Mouse (Mus musculus): ENCODE data around the gene St7. TPM values are rescaled to one million over a fixed set of nuclear protein-coding genes. Genes with fewer than 3 reads are reported as not detected.

St7 gene
- total RNA-seq, 1 experiment from 2014 or later: 19.8 TPM

DNA sequence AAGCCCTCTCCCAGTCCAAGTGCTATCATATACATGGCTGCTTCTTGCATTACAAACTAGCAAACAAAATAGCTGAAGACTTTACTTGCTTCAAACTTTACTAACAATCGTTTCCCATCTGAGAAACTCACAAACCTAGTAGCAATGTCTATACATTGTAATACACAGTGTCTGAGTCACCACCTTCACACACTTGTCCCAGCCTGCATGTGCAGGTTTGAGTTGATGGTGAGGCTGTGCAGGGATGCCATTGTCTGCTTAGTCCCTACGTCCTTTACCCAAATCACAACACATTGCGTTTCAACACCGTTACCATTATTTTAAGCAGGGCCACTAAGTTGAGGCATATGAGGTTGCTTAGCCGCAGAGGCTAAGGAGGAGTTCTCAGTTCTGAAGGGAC, 26.7 kb downstream of the St7 start:
- no peak for DNase-seq

DNA sequence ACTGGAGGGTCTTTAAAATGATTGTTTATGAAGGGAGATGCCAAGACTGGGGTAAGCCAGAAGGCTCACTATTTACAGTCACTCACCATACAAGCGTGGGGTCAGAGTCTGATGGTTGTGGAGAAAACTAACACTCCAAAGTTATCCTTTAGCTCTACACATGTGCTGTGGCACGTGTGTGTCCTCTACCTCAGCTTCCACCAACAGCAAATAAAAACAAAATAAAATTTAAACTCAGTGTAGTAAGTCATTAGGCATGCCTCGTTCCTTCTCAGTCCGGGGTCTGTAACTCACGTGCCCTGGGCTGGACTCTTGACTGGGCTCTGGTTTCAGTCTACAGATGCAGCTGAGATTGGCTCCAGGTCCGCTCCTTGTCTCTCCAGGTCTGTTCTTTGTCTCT, 27.3 kb downstream of the St7 start:
- no peak for DNase-seq

DNA sequence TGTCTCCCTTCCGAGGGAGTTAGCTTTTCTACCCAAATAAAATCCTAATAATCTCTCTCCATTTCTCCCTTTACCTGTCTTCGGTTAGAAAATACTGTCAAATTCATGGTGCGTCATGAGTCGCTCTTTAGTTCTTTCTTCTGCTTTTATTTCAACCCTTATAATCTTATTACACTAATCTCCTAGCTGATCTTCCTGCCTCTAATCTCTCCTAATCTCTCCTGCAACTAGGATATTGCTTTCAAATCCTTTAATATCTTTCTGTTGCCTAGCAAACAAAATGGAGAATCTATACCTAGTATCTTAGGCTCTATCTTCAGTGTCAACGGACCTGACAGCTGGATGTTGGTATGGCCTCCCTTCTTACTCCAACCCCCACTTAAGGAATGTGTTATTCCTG, 29.0 kb downstream of the St7 start:
- no peak for DNase-seq

DNA sequence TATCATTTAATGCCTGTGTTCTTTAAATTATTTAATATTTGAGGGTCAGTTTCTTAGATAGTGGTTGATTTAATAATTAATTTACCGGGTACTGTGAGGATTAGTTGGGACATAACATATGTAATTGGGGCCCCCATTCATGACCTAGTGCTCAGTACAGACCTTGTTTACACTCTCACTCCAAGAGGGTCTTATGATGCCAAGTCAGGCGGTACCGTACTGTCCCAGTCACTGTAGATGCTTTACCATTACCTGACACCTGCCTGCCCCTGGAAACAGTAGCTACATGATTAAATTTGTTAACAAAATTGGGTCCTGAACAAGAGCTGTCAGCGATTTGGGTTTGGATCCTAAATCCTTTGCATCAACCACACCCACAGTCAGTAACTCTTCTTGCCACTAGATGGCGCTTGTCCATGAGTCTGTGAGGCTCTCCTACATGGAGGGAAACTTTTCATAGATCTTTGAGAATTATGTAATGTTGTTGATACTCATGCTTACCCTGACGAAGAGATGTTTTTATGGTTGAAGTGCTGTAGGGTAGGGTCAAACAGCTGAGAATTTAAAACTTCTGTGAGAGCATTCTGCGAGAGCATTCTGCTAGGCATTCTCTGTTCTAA, 33.2 kb downstream of the St7 start:
- DNase-seq: peak; percentile 75

DNA sequence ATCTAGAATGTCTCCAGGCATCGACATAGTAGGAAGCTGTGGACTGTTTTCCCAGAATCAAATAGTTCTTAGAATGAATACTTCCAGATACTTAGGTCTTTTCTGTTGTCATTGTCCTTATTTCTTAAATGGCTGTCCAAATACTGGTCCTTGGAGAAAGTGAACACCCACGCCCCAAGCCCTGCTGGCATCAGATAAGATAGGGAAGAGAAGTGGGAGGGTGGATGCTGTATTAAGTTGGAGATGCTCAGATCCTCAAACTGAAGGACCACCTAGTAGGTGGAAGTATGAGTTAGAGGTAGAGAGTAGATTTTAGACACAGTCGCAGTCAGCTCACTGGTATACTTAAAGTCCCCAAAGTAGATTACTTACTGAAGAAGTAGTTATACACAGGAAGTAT, 34.5 kb downstream of the St7 start:
- DNase-seq: no peak

DNA sequence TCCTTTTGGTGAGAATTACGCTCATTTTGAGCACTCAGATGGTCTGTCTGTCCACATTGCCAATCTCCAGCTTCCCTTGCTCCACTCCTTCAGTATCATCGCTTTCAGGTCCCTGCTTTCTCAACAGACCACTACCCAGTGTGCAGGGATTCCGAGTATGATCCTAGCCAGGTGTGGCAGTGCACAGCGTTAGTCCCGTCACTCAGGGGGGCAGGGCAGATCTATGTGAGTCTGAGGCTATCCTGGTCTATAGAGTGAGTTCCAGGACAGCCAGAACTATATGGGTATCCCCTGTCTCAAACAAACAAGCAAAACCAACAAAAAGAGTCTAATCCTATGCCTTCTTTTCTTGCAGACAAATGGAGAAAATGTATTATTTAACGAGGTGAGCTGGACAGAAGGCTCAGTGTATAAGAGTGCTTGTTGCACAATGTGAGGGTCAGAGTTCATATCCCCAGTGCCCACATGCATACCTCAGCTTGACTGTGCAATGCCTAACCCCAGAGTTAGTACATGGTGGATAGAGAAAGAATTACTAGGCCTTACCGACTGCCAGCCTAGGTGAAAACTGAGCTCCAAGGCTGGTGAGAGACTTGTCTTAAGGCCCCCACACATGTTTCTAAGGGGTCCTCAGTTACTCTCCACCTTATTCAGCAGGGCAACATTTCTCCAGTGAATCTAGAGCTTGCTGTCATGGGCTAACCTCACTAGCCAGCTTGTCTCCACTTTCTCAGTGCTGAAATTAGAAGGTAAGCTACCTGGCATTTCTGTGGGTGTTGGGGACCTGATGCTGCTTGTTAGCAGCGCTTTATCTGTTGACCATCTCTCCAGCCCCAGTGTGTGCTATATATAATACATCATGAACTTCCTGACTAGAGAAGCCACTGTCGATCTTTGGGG, 35.4 kb downstream of the St7 start:
- DNase-seq: no peak

DNA sequence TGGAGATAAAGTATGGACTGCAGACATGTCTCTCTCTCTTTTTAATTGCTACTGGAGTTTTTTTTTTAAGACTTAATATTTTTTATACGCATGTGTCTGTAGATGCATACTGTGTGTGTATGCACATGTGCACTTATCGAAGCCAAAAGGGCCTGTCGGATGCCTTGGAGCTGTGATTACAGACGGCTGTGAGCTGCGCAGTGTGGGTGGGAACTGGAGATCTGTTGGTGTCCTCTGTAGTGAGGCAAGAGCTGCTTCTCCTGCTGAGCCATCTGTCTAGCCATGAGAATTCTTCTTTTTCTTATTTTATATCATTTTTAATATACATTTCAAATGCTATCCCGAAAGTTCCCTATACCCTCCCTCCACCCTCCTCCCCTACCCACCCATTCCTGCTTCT, 37.4 kb downstream of the St7 start:
- no peak for DNase-seq

DNA sequence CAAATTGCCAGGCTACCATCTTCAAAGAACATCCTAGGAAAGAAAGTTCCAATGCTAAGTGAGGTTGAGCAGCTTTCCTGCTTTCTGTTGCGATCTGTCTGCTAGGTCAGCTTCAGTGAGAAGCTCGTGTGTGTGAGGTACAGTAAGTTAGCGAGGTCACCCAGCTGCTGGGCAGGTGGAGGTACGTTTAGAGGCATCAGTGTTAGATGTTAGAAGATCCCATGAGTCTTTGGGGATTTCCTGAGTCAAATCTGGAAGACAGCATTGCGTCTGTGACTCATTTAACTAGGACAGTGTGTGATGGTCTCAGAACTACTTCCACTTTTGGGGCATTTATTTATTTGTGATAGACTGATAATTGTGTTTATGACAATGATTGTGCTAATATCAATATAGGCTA, 39.0 kb downstream of the St7 start:
- DNase-seq: no peak

DNA sequence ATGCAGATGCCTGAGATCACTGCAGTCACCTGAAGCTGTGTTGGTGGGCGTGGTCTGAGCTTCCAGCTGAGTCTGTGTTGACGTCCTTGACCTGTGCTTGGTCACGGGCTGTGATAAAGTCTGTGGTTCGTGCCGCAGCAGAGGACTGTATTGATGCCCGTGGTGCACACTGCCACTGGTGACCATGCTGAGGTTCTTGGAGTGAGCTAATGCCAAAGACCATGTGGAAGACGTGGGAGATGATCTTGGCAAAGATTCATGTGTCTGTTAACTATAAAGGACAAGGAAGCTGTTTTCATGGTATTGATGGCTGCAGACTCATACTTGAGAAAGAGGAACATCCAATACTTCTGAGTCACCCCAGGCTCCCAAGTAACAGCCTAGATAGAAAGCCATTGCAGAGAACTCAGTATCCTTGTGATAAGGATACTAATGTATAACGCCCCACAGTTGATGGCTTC, 41.2 kb downstream of the St7 start:
- DNase-seq: no peak

DNA sequence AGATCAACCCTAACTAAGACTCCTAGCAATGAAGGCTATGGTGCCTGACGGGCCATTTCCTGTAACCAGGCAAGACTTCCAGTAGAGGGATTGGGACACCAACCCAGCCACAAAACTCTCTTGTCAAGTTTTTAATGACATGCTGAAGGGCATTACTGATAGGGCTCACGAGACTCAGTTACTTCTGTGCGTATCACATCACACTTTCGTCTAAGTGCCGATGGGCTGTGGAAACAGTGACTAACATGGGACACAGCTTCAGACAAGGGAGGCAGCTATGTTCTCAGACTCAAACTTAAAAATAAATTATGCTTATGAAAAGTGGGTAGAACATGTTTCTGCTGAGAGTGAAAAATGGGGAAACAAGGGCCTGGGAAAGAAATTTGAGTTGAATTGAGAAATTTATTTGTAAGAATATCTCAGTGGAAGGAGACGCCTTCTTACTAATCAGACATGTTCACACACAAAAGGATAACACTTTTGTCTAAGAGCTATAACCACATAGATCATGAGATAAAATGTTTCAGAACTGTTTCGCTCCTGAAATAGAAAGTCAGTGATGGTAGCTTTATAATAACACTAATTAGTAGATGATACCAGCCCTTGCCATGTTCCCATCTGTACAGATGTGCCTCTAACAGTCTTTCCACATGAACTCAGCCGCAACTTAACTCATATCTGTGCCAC, 44.7 kb downstream of the St7 start:
- no peak for DNase-seq

DNA sequence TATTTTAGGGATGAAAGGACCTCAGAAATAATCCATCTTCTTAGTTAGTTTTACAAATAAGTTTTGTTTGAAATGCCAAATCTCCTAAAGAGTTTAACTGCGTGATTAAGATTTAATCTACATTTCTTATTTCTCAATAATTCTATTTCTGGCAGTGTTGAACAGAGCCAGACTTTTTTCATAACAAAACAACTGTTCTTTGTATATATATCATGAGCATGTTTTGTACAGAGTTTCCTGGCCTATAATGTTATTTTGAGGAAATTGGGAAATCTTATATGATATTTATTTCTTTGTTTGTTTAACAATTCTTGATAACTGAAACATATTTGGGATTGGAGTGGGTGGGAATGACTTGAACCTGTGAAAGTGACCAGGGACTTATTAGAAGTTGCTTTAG, 47.4 kb downstream of the St7 start:
- no peak for DNase-seq

DNA sequence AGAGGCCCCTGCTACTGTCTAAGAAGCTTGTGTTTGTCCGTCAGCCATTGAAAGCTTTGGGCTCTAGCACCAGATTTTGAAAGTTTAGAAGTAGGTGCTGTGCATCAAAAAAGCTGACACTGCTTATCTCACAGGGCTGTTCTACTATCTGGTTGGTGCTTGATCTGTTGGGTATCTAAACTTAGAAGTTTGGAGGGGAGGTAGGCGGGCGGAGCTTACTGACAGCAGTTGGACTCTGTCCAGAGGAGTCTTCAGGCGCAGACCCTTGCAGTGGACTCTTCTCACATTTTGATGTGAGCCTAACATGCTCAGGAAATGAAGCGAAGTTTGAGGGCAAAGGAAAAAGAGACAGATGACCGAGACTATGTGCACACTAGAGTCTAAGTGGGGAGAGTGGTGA, 48.9 kb downstream of the St7 start:
- no peak for DNase-seq

DNA sequence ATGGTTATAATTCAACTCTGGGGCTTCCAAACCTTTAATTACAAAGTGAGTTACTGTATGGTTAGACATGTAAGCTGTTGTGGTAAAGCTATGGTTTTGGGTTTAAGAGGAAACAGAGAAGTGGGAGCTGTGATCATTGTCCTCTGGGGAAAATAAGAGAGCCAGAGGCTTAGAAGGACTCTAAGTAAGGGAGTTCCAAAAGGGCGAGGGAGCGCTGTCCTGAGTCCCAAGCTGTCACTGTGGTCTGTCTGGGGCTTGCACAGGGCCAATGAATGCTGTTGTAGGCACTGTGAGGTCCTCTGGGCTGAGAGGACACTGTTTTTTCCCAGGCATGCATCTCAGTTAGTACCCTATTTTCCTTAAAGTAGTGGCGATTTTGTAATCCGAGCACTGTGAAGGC, 49.5 kb downstream of the St7 start:
- no peak for DNase-seq

DNA sequence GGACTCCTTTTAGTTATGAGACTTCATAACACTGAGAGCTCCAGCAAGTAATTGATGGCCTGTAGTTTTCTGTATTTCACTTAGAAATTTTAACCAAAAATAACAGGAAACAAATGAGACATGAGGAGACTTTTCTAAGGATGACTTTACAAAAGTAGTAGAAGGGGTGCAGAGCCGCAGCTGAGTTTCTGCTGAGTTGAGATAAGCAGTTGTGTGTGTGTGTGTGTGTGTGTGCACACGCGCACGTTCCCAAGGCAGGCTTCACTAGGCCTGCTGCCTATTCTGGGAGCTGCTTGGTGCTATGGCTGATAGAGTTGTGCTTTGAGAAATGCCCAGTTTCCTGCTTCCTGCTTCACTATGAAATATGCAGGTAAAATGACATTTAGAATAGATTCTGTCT, 50.6 kb downstream of the St7 start:
- no peak for DNase-seq

DNA sequence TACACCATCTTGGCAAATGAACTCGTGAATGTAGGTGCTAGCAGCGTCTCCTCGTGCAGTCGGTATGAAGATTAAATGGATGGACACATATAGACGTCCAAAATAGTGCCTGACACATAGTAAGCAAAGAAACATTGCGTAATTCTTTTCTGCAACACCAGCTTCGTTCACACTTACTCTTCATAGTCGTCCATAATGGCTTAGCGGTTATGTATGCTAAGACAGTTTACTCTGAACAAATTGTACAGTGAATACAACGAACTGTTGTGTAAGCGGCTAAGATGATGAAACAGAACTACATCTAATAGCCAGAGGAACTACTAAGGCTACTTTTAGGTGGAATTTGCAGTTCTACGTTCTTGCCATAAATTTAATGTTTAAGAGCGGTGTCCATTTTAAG, 55.0 kb downstream of the St7 start:
- DNase-seq: no peak

DNA sequence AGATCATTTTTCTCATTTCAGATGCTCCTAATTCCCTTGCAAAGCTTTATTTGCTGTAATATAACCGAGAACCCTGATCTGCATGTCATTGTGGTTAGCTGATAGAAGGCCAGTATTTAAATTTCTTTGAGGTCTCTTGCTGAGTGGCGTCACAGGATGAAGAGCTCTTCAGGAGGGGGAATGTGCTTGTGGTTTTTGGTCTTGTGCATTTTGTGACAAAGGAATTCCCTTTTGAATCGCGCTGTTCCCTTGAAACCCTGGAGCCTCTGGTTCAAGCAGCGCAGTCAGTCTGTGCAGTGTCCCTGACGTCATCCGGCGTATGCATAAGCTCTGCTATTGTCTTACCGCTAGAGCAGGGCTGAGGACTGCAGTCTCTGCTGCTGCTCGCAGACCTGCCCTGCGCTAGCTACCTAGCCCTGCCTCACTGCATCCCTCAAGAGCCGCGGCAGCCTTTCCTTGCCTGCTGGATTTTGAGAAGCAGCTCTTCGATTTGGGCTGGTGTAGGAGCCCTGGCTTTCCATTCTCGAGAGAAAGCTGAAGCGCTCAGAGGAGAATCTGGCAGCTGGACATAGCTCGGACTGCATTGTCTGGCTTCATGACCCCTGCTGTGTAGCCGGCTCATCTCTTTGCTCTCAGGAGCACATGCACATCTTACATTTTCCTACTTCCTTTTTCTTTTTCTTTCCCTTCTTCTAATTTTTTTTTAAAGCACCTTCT, 56.3 kb downstream of the St7 start:
- DNase-seq: peak; percentile 56

DNA sequence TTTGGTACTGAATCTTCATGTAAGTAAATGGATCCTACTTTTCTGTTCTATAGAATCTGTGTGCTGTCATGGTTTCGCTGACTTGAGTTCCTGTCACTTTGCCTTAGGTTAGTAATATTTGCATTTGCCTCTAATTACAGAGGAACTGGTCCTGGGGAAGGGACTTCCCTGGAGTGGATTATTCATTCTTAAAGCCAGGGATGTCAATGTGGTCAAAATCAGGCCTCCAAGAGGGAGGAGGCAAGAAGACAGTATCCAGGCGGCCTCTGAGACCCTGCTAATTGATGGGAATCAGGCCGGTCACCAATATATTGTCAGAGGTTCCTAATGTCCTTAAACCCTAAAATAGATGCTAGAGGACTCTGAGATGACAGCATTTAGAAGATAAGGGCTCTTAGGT, 56.9 kb downstream of the St7 start:
- no peak for DNase-seq

DNA sequence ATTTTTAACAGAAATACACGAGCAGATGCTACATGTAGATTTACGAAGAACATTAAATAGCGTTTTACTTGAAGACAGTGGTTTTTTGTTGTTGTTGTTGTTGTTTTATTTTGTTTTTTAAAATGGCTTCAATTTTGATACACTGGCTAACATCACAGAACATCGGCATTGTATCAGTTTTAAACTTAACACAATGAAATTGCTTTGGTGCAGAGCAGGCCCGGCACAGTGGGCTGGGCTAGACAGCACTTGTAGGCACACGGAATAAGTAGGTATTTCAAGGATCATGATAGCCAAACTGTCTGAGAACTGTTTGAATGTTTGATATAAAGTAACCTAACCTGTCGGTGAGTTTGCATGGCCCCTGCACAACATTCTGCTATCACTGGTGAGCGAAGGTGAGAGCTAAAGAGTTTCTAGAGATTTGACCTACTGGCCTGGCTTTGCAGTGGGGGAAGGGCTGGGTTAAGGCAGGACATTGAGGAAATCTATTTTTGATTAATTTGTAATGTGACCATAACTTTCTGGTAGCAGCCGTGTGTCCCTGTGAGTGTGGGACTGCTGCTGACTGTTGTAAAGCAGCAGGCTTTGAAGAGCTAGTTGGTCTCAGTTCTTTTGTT, 57.4 kb downstream of the St7 start:
- no peak for DNase-seq

DNA sequence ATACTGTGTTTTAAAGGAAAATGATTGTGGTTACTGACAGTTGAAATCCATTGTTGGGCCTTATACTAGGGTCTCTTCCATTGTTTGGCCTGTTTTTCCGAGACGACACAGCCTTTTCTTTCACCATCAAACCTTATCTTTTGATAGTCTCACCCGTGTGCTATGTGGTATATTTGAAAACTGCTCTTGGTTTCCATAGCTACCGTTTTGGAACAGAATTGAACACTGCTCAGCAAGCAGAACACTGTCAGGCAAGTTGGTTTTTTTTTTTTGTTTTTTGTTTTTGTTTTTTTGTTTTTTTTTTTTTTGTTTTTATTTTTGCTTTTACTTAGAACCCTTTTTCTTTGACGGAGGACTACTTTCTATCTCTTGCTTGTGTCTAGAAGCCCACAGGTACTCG, 58.2 kb downstream of the St7 start:
- no peak for DNase-seq

DNA sequence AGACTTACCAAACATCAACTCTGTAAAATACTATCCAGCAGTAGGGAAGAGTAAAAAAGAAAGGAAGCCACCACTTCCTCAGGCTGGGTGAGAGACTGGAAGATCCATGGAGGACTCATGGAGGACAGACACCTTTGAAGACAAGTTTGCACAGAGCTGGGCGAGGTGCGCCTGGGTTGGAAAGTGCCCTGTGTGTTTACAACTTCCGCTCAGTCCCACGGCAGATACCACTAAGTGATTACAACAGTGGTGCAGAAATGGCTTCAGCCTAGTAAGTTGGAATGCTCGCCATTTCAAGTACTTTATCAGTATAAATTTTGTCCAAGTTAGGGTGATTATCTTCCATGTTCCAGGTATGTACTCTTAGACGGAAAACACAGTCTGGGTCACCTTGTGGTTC, 63.2 kb downstream of the St7 start:
- no peak for DNase-seq

DNA sequence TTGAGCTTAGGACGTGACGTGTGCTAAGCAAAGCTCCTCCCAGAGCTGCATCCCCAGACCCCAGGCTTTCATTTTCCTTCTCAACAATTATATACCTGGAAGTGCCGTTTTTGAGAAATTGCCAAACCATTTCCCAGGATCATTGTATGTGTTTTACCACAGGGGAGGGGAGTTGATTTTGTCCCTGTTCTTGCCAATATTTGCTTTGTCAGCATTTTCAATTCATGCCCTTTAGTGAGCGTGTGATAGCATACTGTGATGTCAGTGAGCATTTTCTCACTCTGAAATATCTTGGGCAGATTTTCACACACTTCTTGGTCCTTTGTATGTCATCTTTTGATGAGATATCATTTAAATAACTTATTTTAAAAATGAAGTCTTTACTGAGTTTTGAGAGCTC, 65.8 kb downstream of the St7 start:
- no peak for DNase-seq

DNA sequence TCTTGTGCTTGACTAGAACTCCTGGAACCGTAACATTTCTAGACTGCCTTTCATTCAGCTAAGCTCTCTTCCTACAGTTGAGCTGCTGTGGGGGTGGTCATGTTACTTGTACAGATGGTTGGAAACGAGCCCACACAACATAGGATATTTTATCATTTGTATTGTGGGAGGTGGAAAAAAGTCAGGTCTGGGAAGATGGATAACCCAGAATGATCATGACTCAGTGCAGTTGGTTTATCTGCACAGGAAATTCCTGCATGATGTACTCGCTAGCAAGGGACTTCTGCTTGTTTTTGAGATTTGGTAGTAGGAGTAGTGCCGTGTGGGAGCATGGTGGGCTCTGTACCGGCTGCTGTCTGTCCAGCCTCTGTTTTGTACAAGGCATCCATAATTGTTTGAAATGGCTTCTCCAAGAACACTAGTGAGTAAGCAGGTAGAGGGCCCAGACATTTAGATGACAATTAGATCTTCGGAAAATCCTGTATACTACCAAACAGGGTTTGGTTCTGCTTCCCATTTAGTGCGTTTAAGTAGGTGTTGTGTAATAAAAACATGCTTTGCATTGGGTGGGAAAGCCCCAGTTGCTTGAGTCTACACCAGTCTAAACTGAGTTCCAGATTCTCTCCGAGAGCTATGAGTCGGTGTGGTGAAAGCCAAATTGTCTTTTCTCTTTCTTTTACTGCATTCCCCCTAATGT, 71.4 kb downstream of the St7 start:
- no peak for DNase-seq
